ENCODE assay signal across 22 mouse cellular contexts in the genomic region with DNA sequence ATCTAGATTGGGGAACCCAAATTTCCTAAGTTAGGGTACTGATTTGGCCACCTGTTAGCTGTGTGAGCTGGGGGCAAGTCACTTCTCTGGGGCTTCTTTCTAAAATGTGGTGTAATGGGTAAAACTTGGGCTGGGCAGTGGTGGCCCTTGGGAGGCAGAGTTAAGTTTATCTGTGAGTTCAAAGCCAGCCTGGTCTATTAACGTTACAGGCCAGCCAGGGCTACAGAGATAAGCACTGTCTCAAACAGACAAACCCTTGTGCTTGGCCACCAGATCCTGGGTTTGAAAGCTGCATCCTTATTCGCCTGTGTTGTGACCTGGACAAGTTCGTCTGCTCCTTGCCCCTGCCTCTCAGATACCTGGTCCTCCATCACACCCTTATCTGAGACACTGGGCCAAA. TPM values are rescaled to one million over a fixed set of nuclear protein-coding genes. Genes with fewer than 3 reads are reported as not detected.
"Had no signal": no experiment of that assay in that cellular context is flagged by ENCODE, and none has a peak within 500 bp of the region (broad histone marks: within the 10 kb centered on the region; RNA-seq: fewer than 3 reads in every experiment).

No protein-coding gene starts in this region.

- H3K9me3 ChIP-seq: kidney, embryonic 15.5 days; limb, embryonic 15.5 days; midbrain, embryonic 13.5 days; neural tube, embryonic 13.5 days; stomach, embryonic 15.5 days had no signal

- H3K27ac ChIP-seq: kidney, embryonic 15.5 days; limb, embryonic 12.5 days; limb, embryonic 15.5 days; midbrain, embryonic 10.5 days; midbrain, embryonic 13.5 days; neural tube, embryonic 13.5 days; stomach, embryonic 15.5 days had no signal

- ATAC-seq: inflammation-experienced regulatory T-cells, adult 6 months; intestine, embryonic 16.5 days; midbrain, embryonic 16.5 days had no signal

- DNase-seq: kidney, adult 2 months; kidney, postnatal 14 days; kidney, postnatal 4 days; left cerebral cortex, postnatal 4 days; lung, adult 2 months; lung, postnatal 14 days; lung, postnatal 4 days; retina, postnatal 1 day; right cerebral cortex, postnatal 25 days; spleen, adult 18-20 months; thymus, postnatal 25 days had no signal

- H3K4me3 ChIP-seq: kidney, embryonic 15.5 days; limb, embryonic 12.5 days; limb, embryonic 15.5 days; midbrain, embryonic 10.5 days; midbrain, embryonic 13.5 days; neural tube, embryonic 13.5 days; stomach, embryonic 15.5 days had no signal

- H3K9ac ChIP-seq: kidney, embryonic 15.5 days; limb, embryonic 12.5 days; limb, embryonic 15.5 days; midbrain, embryonic 13.5 days; neural tube, embryonic 13.5 days; stomach, embryonic 15.5 days had no signal

- H3K27me3 ChIP-seq: kidney, embryonic 15.5 days; limb, embryonic 12.5 days; limb, embryonic 15.5 days; midbrain, embryonic 13.5 days; neural tube, embryonic 13.5 days; stomach, embryonic 15.5 days had no signal

- H3K4me2 ChIP-seq: kidney, embryonic 15.5 days; limb, embryonic 12.5 days; limb, embryonic 15.5 days; midbrain, embryonic 13.5 days; neural tube, embryonic 13.5 days; stomach, embryonic 15.5 days had no signal

RNA-seq across cellular contexts. Expression of gene Rps6kl1, which starts 59.9 kb away (rescaled TPM):
- total RNA-seq: neutrophil, adult 5-6 weeks had no signal
